Mouse (Mus musculus) megakaryocyte progenitor cell, adult 5-6 weeks (primary cell): ENCODE measurements around the gene Atl3. TPM values are rescaled to one million over a fixed set of nuclear protein-coding genes. Genes with fewer than 3 reads are reported as not detected.
A peak's percentile ranks its signal among the peaks of the same experiment; 100 is the strongest.

Experiments used
- ATAC-seq: replicated peaks from 2 replicates; pipeline ENCODE4 v1.8.0; 2016; ENCODE audit warnings: mild to moderate bottlenecking, moderate TSS enrichment, inconsistent platforms; ENCODE audit not compliant: poor library complexity
- total RNA-seq, 2 experiments: library from RNA; stranded (forward) in 1 of 2; stranded (reverse) in 1 of 2; fragments of 157-497, 149-512 nt in 1 of 2; fragments of 200-1000 nt in 1 of 2; gene quantifications; 2 replicates each; pipeline versions ENCODE4 v1.2.3 to v1.2.4; 2015 to 2017

Atl3 gene
- total RNA-seq, 2 experiments from 2014 or later = 45.3 to 51.2 TPM

DNA sequence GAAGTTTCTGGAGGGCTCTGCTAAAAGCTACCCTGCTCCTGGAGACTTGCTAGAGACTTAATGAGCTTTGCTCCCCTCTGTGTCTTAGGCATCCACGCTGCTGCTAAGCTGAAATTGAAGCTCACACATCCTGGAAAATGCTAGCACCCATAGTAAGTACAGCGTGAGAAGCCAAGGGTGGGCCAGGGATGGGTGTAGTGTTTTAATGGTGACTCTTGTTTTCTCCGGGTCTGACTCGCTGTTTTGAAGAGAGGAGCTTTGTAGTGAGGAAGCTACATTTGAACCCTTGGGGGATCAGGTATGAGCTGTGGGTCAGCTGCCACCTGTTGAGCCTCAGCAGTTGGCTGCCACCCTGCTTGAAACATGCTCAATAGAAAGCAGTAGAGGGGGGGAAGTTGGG is 64.0 kb downstream of the Atl3 start:
- ATAC-seq = no peak

DNA sequence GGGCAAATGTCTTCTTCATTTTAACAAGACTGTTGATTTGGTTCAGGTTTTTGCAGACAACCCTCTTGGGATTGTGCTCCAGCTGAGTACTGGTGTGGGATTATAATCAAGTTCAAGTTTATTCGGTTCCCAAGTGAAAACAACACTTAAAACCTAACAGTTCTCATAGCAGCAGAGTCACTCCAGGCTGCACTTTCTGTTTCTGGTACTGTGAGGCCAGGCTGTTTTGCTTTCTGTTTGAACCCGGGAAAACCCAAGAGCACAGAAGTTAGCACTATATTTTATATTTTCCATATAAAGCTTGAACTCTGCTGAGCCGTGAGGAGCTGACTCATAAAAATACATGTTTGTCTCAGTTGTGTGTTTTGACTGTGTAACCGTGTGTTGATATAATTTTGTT is 64.8 kb downstream of the Atl3 start:
- ATAC-seq = no peak

DNA sequence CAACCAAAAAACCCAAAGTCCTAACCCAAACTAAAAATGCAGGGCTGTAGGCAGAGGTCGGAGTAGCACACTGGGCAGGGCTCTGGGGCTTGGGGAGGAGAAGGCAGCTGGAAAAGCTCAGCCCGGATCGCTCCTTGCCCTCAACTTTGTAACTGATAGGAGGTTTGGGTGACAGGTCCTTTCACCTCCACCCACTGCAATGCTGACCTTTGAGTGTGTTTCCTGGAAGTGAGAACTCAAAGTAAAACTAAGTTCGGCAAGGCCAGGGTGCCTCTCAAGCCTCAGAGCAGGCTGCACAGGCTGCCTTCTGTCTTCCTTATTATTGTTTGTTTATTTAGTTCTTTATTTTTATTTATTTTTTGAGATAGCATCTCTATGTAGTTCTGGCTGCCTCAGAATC is 66.1 kb downstream of the Atl3 start:
- no peak for ATAC-seq

DNA sequence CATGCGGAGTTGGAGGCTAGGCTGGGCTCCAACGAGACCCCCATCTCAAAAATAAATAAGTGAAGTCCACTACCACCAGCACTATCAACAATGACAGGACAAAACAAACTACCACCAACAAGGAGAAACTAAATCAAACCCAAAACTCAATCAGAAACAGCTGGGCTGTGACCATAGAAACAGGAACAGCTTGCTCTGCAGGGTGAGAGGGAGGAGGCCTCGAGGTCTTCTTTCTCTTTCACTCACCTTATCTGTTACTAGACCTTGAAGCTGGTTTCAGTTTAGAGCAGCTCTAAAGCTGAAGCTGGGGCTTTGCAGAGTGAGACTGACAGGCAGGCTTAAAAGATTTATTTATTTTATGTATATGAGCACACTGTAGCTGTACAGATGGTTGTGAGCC is 67.6 kb downstream of the Atl3 start:
- ATAC-seq = no peak

DNA sequence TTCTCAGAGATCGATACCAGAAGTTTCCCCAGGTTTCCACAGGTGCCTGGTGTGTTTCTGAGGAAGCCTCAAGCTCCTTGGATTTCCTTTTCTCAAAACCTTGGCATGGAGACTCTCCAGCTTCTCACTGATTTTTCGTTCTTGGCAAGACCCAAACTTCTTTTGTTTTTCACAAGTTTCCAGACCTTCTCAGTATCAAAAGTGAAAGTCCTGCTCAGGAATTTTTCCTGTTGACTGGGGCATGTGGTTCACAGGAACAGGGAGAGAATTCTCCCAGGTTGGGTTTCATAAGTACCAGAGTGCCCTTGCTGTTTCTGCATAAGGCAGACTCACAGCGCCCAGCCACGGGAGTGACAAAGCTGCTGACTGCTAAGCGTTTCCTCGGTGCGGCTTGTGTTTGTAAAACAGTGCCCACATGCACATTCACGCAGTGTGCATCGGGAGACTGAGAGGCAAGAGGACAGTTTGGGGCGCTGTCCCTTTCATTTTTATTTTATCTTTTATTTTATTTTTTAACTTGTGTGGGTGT is 68.8 kb downstream of the Atl3 start:
- ATAC-seq = no peak

DNA sequence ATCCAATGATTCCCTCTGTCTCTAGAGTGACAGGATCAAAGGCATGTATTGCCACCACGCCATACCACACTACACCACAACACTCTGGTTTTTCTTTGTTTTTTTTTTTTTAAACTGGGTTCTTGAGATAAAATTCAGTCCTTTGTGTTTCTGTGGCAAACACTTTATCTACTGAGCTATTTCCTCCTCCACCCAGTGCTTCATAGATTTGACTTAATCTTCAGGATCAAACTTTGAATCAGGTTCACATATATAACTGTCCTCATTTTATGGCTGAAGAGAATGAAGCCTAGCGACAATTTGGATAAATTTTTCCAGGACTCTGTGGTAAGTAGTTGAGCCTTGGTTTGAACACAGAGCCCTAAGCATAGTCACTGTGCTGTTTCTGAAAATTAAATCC is 69.8 kb downstream of the Atl3 start:
- 0 out of 2 replicates have a peak, but pooled peaks have one; percentile 14 for ATAC-seq

DNA sequence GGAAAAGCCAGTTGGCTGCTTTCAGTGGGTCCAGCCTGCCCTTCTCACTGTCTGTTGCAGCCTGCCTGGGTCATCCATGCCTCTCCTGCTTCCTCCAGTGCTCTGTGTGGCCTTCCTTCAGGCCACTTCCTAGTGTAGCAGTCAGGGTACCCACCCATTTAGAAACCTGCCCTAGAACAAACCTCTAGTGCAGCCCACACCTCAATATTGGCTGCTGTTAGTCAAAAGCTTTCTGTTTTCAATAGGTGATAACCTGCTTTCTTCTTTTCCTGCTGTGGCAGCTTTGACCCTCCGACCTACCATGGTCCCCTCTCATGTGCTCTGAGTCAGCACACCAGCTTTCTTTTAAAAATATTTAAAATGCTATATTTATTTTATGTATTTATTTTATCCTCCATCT is 70.6 kb downstream of the Atl3 start:
- ATAC-seq = no peak

DNA sequence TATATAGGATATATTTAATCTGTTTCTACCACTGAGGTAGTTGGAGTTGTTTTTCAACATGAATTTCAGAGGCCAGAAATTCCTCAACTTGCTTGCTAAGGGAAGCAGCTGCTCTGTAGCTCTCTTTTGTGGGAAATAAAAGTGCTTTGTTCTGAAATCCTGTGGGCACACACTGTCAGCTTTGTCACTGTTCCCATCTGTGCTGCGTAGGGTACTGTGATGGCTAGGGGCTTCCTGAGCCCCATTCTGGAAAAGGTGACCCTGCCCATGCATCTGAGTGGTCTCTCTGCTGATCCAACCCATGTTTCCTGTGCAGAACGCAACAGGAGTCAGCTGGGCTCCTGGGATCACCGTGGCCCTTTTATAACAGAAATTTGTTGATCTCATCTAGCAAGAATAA is 73.0 kb downstream of the Atl3 start:
- ATAC-seq = no peak

DNA sequence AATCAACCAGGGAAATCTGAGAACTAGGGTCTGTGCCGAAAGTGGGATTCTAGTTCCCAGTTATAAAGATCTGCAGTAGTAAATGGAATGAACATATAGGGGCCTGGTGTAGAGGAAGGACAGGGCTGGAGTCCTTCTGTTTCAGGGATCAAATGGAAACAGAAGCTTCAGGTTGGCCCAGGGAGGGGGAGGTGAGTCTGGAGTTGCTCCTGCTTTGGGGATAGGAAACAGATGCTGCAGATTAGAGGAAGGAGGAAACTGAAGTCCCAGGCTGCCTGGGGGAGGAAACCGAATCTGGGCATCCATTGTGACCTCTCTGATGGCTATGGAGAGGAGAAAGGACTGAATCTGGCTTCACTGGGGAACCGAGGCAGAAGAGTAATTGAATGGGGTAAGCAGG is 74.5 kb downstream of the Atl3 start:
- 0 out of 2 replicates have a peak, but pooled peaks have one; percentile 26 for ATAC-seq

DNA sequence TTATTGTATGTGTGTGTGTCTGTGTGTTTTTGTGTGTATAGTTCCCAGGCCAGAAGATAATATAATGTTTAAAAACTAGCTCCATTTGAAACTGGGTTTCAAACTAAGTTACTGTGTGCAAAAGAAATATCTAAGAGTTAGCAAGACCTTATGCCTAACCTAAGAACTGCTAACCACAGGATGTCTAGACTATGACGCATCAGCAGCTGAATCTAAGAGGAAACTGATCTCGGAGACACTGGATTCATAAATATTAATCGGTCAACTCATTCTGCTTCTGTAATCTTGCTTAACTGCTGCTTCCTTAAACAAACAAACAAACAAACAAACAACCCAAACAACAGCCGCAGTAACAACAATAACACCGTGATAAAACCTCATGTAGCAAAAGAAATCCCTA is 75.8 kb downstream of the Atl3 start:
- ATAC-seq = no peak

DNA sequence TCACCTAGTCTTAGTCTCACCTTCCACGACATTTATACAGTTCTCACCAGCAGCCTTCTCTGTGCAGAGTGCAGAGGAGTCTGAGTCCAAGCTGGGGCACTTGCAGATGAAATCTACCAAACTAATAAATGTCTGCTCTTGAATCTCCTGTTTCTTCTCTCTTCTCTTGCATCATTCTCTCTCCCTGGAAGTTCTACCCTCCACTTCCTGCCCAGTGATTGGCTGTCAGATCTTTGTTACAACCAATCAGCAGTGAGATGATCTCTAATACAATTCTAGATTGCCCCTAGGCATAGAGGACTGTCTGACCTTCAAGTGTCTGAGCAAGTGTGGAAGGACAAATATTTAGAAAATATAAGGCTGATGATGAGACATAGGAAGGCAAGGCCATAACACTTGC is 82.3 kb downstream of the Atl3 start:
- no peak for ATAC-seq

DNA sequence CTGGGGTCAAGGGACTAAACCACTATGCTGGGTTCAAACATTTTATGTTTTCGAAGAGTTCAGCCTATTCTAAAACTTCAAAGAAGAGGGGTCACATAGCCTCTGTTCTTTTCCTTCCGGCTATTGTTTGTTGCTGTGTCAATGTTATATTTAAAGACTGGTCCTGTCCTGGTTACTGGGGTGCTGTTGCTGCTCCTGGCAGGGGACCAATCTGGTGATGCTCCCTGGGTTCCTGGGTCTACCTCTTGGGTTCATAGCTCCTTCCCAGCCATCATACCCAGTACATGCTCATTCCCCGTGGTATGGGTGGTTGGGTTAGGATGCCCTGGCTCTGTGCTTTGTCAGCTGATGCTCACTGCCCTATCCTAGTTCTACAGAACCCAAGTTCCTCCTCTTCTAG is 83.9 kb downstream of the Atl3 start:
- ATAC-seq = no peak

DNA sequence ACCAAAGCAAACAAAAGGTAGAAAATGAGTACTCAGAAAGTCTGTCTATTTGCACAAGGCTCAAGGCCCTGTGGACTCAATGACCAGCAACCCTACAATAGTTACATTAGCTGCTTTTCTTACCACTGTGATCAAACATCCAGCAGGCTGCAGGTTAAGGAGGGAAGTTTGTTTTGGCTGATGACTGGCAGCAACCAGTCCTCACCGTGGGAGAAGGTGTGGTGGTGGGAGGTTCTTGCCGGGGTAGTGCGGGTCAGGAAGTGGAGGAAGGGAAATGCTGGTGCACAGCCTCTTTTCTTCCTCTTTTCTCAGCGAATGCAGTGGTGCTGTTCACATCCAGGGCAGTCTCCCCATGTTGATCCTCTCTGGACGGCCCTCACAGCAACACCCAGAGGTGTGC is 87.2 kb downstream of the Atl3 start:
- ATAC-seq = peak; percentile 85

DNA sequence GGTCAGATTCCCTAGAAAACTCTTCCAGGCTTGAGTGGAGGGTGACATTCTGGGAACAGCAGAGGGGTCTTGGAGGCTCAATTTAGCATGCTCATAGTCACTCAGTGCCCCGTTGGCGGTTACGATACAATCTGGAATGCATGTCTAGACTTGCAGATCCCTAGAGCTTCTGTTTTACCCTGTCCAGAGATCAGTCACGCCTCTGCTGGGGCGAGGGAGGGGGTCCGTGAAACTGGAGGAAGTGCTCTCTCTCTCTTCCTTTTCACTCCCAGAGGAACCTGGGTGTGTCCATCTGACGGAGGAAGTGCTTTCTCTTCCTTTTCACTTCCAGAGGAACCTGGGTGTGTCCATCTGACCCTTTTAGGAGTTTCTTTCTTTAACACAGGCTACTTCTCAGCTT is 89.3 kb downstream of the Atl3 start:
- ATAC-seq = no peak

DNA sequence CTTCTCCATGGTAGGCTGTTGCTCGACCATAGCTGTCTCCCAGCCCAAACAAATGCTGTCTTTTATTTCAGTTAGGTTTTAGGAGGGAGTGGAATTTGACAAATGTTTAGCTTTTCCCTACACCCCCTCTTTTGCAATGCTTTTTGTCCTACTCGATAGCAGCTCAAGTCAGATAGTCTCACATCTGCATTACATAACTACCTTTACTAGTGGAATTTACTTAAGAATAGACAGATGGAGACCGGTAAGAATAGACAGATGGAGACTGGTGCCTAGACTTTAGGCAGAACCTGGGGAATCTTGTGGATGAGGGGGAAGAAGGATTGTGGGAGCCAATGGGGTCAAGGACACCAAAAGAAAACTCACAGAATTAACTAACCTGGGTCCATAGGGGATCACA is 89.8 kb downstream of the Atl3 start:
- ATAC-seq = no peak

DNA sequence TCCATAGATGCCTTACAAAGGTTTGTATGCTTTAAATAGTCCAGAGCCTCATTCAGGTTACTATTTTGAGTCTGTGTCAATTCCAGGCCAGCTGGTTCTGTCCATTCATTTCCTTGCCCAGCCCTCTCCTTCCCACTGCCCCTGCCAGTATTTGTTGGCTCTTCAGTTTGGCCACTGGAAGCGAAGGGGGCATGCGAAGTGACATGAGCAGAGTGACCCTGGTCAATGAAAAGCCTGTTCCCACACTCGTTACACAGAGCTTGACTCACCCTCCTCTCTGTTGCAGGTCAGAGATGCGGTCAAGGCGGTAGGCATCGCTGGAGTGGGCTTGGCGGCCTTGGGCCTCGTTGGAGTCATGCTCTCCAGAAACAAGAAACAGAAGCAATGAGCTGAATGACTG is 91.4 kb downstream of the Atl3 start:
- no peak for ATAC-seq

DNA sequence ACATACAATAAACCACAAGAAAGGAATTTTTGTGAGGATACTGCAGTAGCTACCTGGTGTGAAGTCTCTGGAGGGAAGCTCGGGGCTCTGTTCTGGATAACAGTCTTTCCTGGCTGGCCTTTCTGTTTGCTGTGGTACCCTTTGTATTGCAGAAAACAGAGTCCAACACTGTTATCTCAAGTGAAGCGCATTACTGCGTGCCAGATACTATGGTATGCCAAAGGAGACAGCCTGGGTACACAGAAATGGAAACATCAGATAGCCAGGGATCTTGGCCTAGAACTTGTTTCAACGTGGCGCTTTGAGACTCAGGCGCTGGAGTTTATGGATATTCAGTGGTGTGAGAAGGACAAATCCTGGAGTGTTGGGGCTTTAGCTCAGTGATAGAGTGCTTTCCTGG is 91.9 kb downstream of the Atl3 start:
- no peak for ATAC-seq

Other genes starting within 250 kb of the Atl3 start
- 0.99 and 1.2 TPM in 2 replicates for gene Rcor2, start 226.7 kb upstream of the Atl3 start, total RNA-seq (2015)
- 1.2 and 2.7 TPM in 2 replicates for gene Rcor2, start 226.7 kb upstream of the Atl3 start, total RNA-seq (2017)
- gene Mark2, start 152.2 kb upstream of the Atl3 start, total RNA-seq (2015) = 63.8 and 70.0 TPM in 2 replicates
- 23.3 and 24.8 TPM in 2 replicates for gene Mark2, start 152.2 kb upstream of the Atl3 start, total RNA-seq (2017)
- 7.6 and 8.1 TPM in 2 replicates for gene Spindoc, start 111.0 kb upstream of the Atl3 start, total RNA-seq (2015)
- 2.6 and 3.6 TPM in 2 replicates for gene Spindoc, start 111.0 kb upstream of the Atl3 start, total RNA-seq (2017)
- gene 2700081O15Rik, start 76.4 kb upstream of the Atl3 start, total RNA-seq (2015) = 1.5 and 2.3 TPM in 2 replicates
- 1.4 and 3.2 TPM in 2 replicates for gene 2700081O15Rik, start 76.4 kb upstream of the Atl3 start, total RNA-seq (2017)
- gene Rtn3, start 10.8 kb upstream of the Atl3 start, total RNA-seq (2015) = 281 and 296 TPM in 2 replicates
- 85.5 and 97.7 TPM in 2 replicates for gene Rtn3, start 10.8 kb upstream of the Atl3 start, total RNA-seq (2017)
- 6.8 and 11.1 TPM in 2 replicates for gene Pla2g16, start 63.4 kb downstream of the Atl3 start, total RNA-seq (2015)
- 8.1 and 12.6 TPM in 2 replicates for gene Pla2g16, start 63.4 kb downstream of the Atl3 start, total RNA-seq (2017)
- not detected in 2 replicates for gene Lgals12, start 113.2 kb downstream of the Atl3 start, total RNA-seq (2015)
- not detected in 2 replicates for gene Lgals12, start 113.2 kb downstream of the Atl3 start, total RNA-seq (2017)
- not detected in 2 replicates for gene Hrasls5, start 118.5 kb downstream of the Atl3 start, total RNA-seq (2015)
- gene Hrasls5, start 118.5 kb downstream of the Atl3 start, total RNA-seq (2017) = not detected in 2 replicates
- not detected in 2 replicates for gene Slc22a19, start 217.3 kb downstream of the Atl3 start, total RNA-seq (2015)
- gene Slc22a19, start 217.3 kb downstream of the Atl3 start, total RNA-seq (2017) = not detected in 2 replicates